Mouse (Mus musculus): ENCODE data around the gene Sertad2. TPM values are rescaled to one million over a fixed set of nuclear protein-coding genes. Genes with fewer than 3 reads are reported as not detected.

The Sertad2 gene
- total RNA-seq, 2 experiments from 2014 or later: 23.0 to 28.5 TPM

- no peak overlapping the region for H3K27ac ChIP-seq
- H3K4me3 ChIP-seq: no peak overlapping the region
- no peak for TF ChIP-seq CTCF (IDR thresholded peaks at IDR 0.05)
- intact Hi-C loops (cut with DNase I): no loop called here
- no peak for DNase-seq (ENCODE audit: extremely low spot score in 1 of 2, low spot score in 2 of 2)
Observed at GRCm38 (mm10) chr11:20651166-20651565, 108.1 kb downstream of the Sertad2 start.

- peak overlapping the region; percentile 19; the same call in 1 of the 2 replicates for H3K4me3 ChIP-seq
- peak; percentile 38 to 63 for DNase-seq (ENCODE audit: extremely low spot score in 1 of 2, low spot score in 2 of 2)
- intact Hi-C loops (cut with DNase I): no loop called here
Observed at GRCm38 (mm10) chr11:20655795-20656710, 113.0 kb downstream of the Sertad2 start.

GRCm38 (mm10) chr11:20656711-20657057, 113.6 kb downstream of the Sertad2 start:
- Histone ChIP-seq H3K4me3 (no peak overlapping the region), H3K27ac (no peak overlapping the region)
- no peak for TF ChIP-seq CTCF (IDR thresholded peaks at IDR 0.05)
- no peak for DNase-seq (ENCODE audit: extremely low spot score in 1 of 2, low spot score in 2 of 2)
- intact Hi-C loops (cut with DNase I): no loop called here

More at GRCm38 (mm10) chr11:20655795-20656710, 113.0 kb downstream of the Sertad2 start:
- no peak for TF ChIP-seq CTCF (IDR thresholded peaks at IDR 0.05)
- peak overlapping the region; percentile 58 for H3K27ac ChIP-seq

- no peak for DNase-seq (ENCODE audit: extremely low spot score in 1 of 2, low spot score in 2 of 2)
- Histone ChIP-seq H3K27ac (no peak overlapping the region), H3K4me3 (no peak overlapping the region)
- intact Hi-C loops (cut with DNase I): no loop called here
- TF ChIP-seq CTCF (IDR thresholded peaks at IDR 0.05): no peak; the same call in 1 of the 2 replicates
Observed at GRCm38 (mm10) chr11:20659094-20659493, 116.0 kb downstream of the Sertad2 start.

GRCm38 (mm10) chr11:20660111-20661097, 117.4 kb downstream of the Sertad2 start:
- Histone ChIP-seq H3K4me3 (no peak overlapping the region), H3K27ac (no peak overlapping the region)
- no peak for DNase-seq (ENCODE audit: extremely low spot score in 1 of 2, low spot score in 2 of 2)
- no peak for TF ChIP-seq CTCF (IDR thresholded peaks at IDR 0.05)
- intact Hi-C loops (cut with DNase I): no loop called here

GRCm38 (mm10) chr11:20661652-20662051, 118.6 kb downstream of the Sertad2 start:
- intact Hi-C loops (cut with DNase I): no loop called here

GRCm38 (mm10) chr11:20662811-20663210, 119.8 kb downstream of the Sertad2 start:
- intact Hi-C loops (cut with DNase I): no loop called here
- Histone ChIP-seq H3K27ac (no peak overlapping the region), H3K4me3 (no peak overlapping the region)
- TF ChIP-seq CTCF (IDR thresholded peaks at IDR 0.05): no peak
- DNase-seq (ENCODE audit: extremely low spot score in 1 of 2, low spot score in 2 of 2): no peak

More at GRCm38 (mm10) chr11:20661652-20662051, 118.6 kb downstream of the Sertad2 start:
- Histone ChIP-seq H3K27ac (no peak overlapping the region), H3K4me3 (no peak overlapping the region)
- TF ChIP-seq CTCF (IDR thresholded peaks at IDR 0.05): peak; percentile 81
- DNase-seq (ENCODE audit: extremely low spot score in 1 of 2, low spot score in 2 of 2): no peak

- TF ChIP-seq CTCF (IDR thresholded peaks at IDR 0.05): no peak
- H3K27ac ChIP-seq: no peak overlapping the region
- intact Hi-C loops (cut with DNase I): no loop called here
- no peak overlapping the region for H3K4me3 ChIP-seq
- no peak for DNase-seq (ENCODE audit: extremely low spot score in 1 of 2, low spot score in 2 of 2)
Observed at GRCm38 (mm10) chr11:20663580-20664198, 120.6 kb downstream of the Sertad2 start.

GRCm38 (mm10) chr11:20664878-20665277, 121.8 kb downstream of the Sertad2 start:
- H3K27ac ChIP-seq: no peak overlapping the region
- no peak for TF ChIP-seq CTCF (IDR thresholded peaks at IDR 0.05)
- DNase-seq (ENCODE audit: extremely low spot score in 1 of 2, low spot score in 2 of 2): no peak
- intact Hi-C loops (cut with DNase I): no loop called here
- H3K4me3 ChIP-seq: no peak overlapping the region

GRCm38 (mm10) chr11:20671789-20672392, 128.8 kb downstream of the Sertad2 start:
- no peak overlapping the region for H3K27ac ChIP-seq
- no peak overlapping the region for H3K4me3 ChIP-seq
- no peak for DNase-seq (ENCODE audit: extremely low spot score in 1 of 2, low spot score in 2 of 2)
- peak; percentile 29 for TF ChIP-seq CTCF (IDR thresholded peaks at IDR 0.05)
- intact Hi-C loops (cut with DNase I): no loop called here

- Histone ChIP-seq H3K27ac (no peak overlapping the region), H3K4me3 (no peak overlapping the region)
- intact Hi-C loops (cut with DNase I): no loop called here
- DNase-seq (ENCODE audit: extremely low spot score in 1 of 2, low spot score in 2 of 2): no peak
- TF ChIP-seq CTCF (IDR thresholded peaks at IDR 0.05): no peak
Observed at GRCm38 (mm10) chr11:20672513-20672912, 129.5 kb downstream of the Sertad2 start.
